Mouse (Mus musculus) testis, adult 2 months (tissue): ENCODE measurements around the gene Fam183b.

ENCODE experiments used
- CTCF ChIP-seq: fragments of 200-500 bp; IDR thresholded peaks from 2 replicates; pipeline ENCODE4 v1.5.1; 2012; ENCODE audit warnings: low read depth, mild to moderate bottlenecking, inconsistent platforms, low read length, moderate library complexity; ENCODE audit not compliant: control insufficient read depth, insufficient read depth, insufficient replicate concordance
- POLR2A ChIP-seq: fragments of 200-500 bp; IDR thresholded peaks from 2 replicates; pipeline ENCODE4 v1.6.1; 2012; ENCODE audit warnings: low read depth, mild to moderate bottlenecking, inconsistent platforms, low read length, moderate library complexity; ENCODE audit not compliant: control insufficient read depth

GRCm38 (mm10) chr11:58803871-58804270 is 2.1 kb upstream of the Fam183b start:
- no peak for TF ChIP-seq CTCF
- no peak for TF ChIP-seq POLR2A
